Mouse (Mus musculus) hindbrain, embryonic 13.5 days (tissue): Measurements from ENCODE around the gene 4930404N11Rik. TPM values are rescaled to one million over a fixed set of nuclear protein-coding genes. Genes with fewer than 3 reads are reported as not detected.
A peak's percentile ranks its signal among the peaks of the same experiment; 100 is the strongest.

ENCODE experiments used
- ATAC-seq: fragments of 200-750 bp; cut with Nextera tagmentation; 2 replicates; pipeline ENCODE4 v1.8.0; 2017; ENCODE audit warnings: moderate TSS enrichment; ENCODE audit not compliant: low FRiP score
- H3K27ac ChIP-seq: fragments of 300-500 bp; sonication (generic); 2 replicates; pipeline ENCODE4 v1.5.1; 2015; ENCODE audit warnings: inconsistent platforms, mild to moderate bottlenecking, moderate library complexity
- H3K27me3 ChIP-seq: fragments of 300-500 bp; sonication (generic); 2 replicates; pipeline ENCODE4 v1.6.1; 2015; ENCODE audit warnings: mild to moderate bottlenecking, inconsistent platforms
- H3K36me3 ChIP-seq: fragments of 300-500 bp; sonication (generic); 2 replicates; pipeline ENCODE4 v1.6.1; 2015; ENCODE audit warnings: mild to moderate bottlenecking, inconsistent platforms
- H3K4me1 ChIP-seq: fragments of 300-500 bp; sonication (generic); replicated peaks from 2 replicates; pipeline ENCODE4 v1.6.1; 2015; ENCODE audit warnings: inconsistent platforms
- H3K4me2 ChIP-seq: fragments of 300-500 bp; sonication (generic); 2 replicates; pipeline ENCODE4 v1.6.1; 2015; ENCODE audit warnings: inconsistent platforms, mild to moderate bottlenecking, moderate library complexity
- H3K4me3 ChIP-seq: fragments of 300-500 bp; sonication (generic); 2 replicates; pipeline ENCODE4 v1.5.1; 2015; ENCODE audit warnings: mild to moderate bottlenecking, inconsistent platforms
- H3K9ac ChIP-seq: fragments of 300-500 bp; sonication (generic); 2 replicates; pipeline ENCODE4 v1.6.1; 2015; ENCODE audit warnings: mild to moderate bottlenecking, inconsistent platforms
- H3K9me3 ChIP-seq: fragments of 300-500 bp; sonication (generic); 2 replicates; pipeline ENCODE4 v1.6.1; 2016; ENCODE audit warnings: inconsistent platforms
- WGBS: fragments of 180-500 bp; shearing (Covaris S2); methylation state at CpG from one replicate; pipeline ENCODE4 v1.1.7; 2015; 5-methylcytosine and 5-hydroxymethylcytosine counted together
- polyA plus RNA-seq: library from polyadenylated mRNA; unstranded; fragments of >200 nt; fragmentation: Nextera tagmentation; extraction: Ambion mirVana; gene quantifications from 2 replicates; pipeline ENCODE4 v1.2.1, GENCODE M21; 2015

The 4930404N11Rik gene
- polyA plus RNA-seq, 1 experiment from 2014 or later: 1.1 TPM

GRCm38 (mm10) chr10:81408424-81408729 is 42.8 kb upstream of the 4930404N11Rik start:
- Histone ChIP-seq H3K4me1 (peaks cover 85% of the 10 kb centered on the region), H3K36me3 (peaks cover 52% of the 10 kb centered on the region), H3K27ac (peak overlapping the region; percentile 9; the same call in 1 of the 2 replicates), H3K9me3 (no peaks in the 10 kb centered on the region), H3K9ac (no peak overlapping the region), H3K27me3 (peaks cover 47% of the 10 kb centered on the region), H3K4me3 (no peak overlapping the region), H3K4me2 (no peak overlapping the region)
- ATAC-seq: no peak
- WGBS: 45% methylated on average over 13 of the region's 13 CpGs

GRCm38 (mm10) chr10:81407539-81408423 is 42.2 kb upstream of the 4930404N11Rik start:
- Histone ChIP-seq H3K27ac (peak overlapping the region; percentile 35; the same call in 1 of the 2 replicates), H3K9ac (peak overlapping the region; percentile 53; the same call in 1 of the 2 replicates), H3K27me3 (peaks cover 47% of the 10 kb centered on the region), H3K4me3 (peak overlapping the region; percentile 25), H3K4me2 (peak overlapping the region; percentile 45), H3K9me3 (no peaks in the 10 kb centered on the region), H3K4me1 (peaks cover 86% of the 10 kb centered on the region), H3K36me3 (peaks cover 54% of the 10 kb centered on the region)
- no peak for ATAC-seq
- 20% methylated on average over 31 of the region's 31 CpGs for WGBS

- Histone ChIP-seq H3K4me3 (peak overlapping the region; percentile 25), H3K36me3 (peaks cover 47% of the 10 kb centered on the region), H3K4me1 (peaks cover 86% of the 10 kb centered on the region), H3K27me3 (peaks cover 47% of the 10 kb centered on the region), H3K4me2 (peak overlapping the region; percentile 45), H3K27ac (peak overlapping the region; percentile 35; the same call in 1 of the 2 replicates), H3K9me3 (no peaks in the 10 kb centered on the region), H3K9ac (peak overlapping the region; percentile 53; the same call in 1 of the 2 replicates)
- 24% methylated on average over 24 of the region's 24 CpGs for WGBS
- no peak for ATAC-seq
Measured at GRCm38 (mm10) chr10:81406504-81407440, 41.2 kb upstream of the 4930404N11Rik start.

- Histone ChIP-seq H3K36me3 (peaks cover 50% of the 10 kb centered on the region), H3K9ac (no peak overlapping the region), H3K27me3 (peaks cover 47% of the 10 kb centered on the region), H3K4me2 (no peak overlapping the region), H3K27ac (no peak overlapping the region), H3K4me1 (peaks cover 86% of the 10 kb centered on the region), H3K4me3 (no peak overlapping the region), H3K9me3 (no peaks in the 10 kb centered on the region)
- 39% methylated on average over 13 of the region's 13 CpGs for WGBS
- ATAC-seq: no peak
Measured at GRCm38 (mm10) chr10:81405588-81406201, 40.1 kb upstream of the 4930404N11Rik start.

- no peak overlapping the region for H3K4me3 ChIP-seq
- no peak overlapping the region for H3K4me2 ChIP-seq
- WGBS: 56% methylated on average over 18 of the region's 18 CpGs
- peaks cover 86% of the 10 kb centered on the region for H3K4me1 ChIP-seq
- H3K36me3 ChIP-seq: peaks cover 59% of the 10 kb centered on the region
- ATAC-seq: no peak
- no peak overlapping the region for H3K27ac ChIP-seq
- H3K27me3 ChIP-seq: peaks cover 47% of the 10 kb centered on the region
- H3K9me3 ChIP-seq: no peaks in the 10 kb centered on the region
- H3K9ac ChIP-seq: 0 out of 2 replicates have a peak overlapping the region, but pooled peaks have one; percentile 43
Measured at GRCm38 (mm10) chr10:81404720-81405119, 39.1 kb upstream of the 4930404N11Rik start.

- ATAC-seq: no peak
Measured at GRCm38 (mm10) chr10:81404082-81404481, 38.5 kb upstream of the 4930404N11Rik start.

GRCm38 (mm10) chr10:81403511-81403910 is 37.9 kb upstream of the 4930404N11Rik start:
- WGBS: 34% methylated on average over 10 of the region's 10 CpGs
- H3K4me3 ChIP-seq: no peak overlapping the region
- ATAC-seq: no peak
- peaks cover 79% of the 10 kb centered on the region for H3K4me1 ChIP-seq
- H3K9ac ChIP-seq: no peak overlapping the region
- peaks cover 39% of the 10 kb centered on the region for H3K27me3 ChIP-seq
- peaks cover 64% of the 10 kb centered on the region for H3K36me3 ChIP-seq
- no peaks in the 10 kb centered on the region for H3K9me3 ChIP-seq
- no peak overlapping the region for H3K4me2 ChIP-seq
- H3K27ac ChIP-seq: peak overlapping the region; percentile 92

More at GRCm38 (mm10) chr10:81404082-81404481, 38.5 kb upstream of the 4930404N11Rik start:
- H3K27ac ChIP-seq: peak overlapping the region; percentile 13; the same call in 1 of the 2 replicates
- H3K36me3 ChIP-seq: peaks cover 66% of the 10 kb centered on the region
- 17% methylated on average over 9 of the region's 9 CpGs for WGBS
- H3K4me1 ChIP-seq: peaks cover 85% of the 10 kb centered on the region
- no peak overlapping the region for H3K4me2 ChIP-seq
- no peak overlapping the region for H3K4me3 ChIP-seq
- no peaks in the 10 kb centered on the region for H3K9me3 ChIP-seq
- H3K27me3 ChIP-seq: peaks cover 44% of the 10 kb centered on the region
- no peak overlapping the region for H3K9ac ChIP-seq

- Histone ChIP-seq H3K4me2 (peak overlapping the region; percentile 17; the same call in 1 of the 2 replicates), H3K9ac (peak overlapping the region; percentile 43; the same call in 1 of the 2 replicates), H3K9me3 (no peaks in the 10 kb centered on the region), H3K4me3 (no peak overlapping the region), H3K27me3 (peaks cover 30% of the 10 kb centered on the region), H3K27ac (peak overlapping the region; percentile 92), H3K36me3 (peaks cover 59% of the 10 kb centered on the region), H3K4me1 (peaks cover 78% of the 10 kb centered on the region)
- 15% methylated on average over 7 of the region's 7 CpGs for WGBS
- no peak; the same call in 1 of the 2 replicates for ATAC-seq
Measured at GRCm38 (mm10) chr10:81402227-81402765, 36.7 kb upstream of the 4930404N11Rik start.

GRCm38 (mm10) chr10:81401521-81402226 is 36.1 kb upstream of the 4930404N11Rik start:
- Histone ChIP-seq H3K36me3 (peaks cover 53% of the 10 kb centered on the region), H3K4me2 (peak overlapping the region; percentile 17; the same call in 1 of the 2 replicates), H3K27me3 (peaks cover 24% of the 10 kb centered on the region), H3K9ac (peak overlapping the region; percentile 43; the same call in 1 of the 2 replicates), H3K4me3 (no peak overlapping the region), H3K4me1 (peaks cover 78% of the 10 kb centered on the region), H3K27ac (peak overlapping the region; percentile 92), H3K9me3 (no peaks in the 10 kb centered on the region)
- WGBS: 5% methylated on average over 18 of the region's 18 CpGs
- ATAC-seq: peak; percentile 75

GRCm38 (mm10) chr10:81401205-81401520 is 35.5 kb upstream of the 4930404N11Rik start:
- Histone ChIP-seq H3K4me2 (no peak overlapping the region), H3K36me3 (peaks cover 48% of the 10 kb centered on the region), H3K4me1 (peaks cover 78% of the 10 kb centered on the region), H3K27ac (peak overlapping the region; percentile 92), H3K4me3 (no peak overlapping the region), H3K27me3 (peaks cover 18% of the 10 kb centered on the region; the same call in 1 of the 2 replicates), H3K9me3 (no peaks in the 10 kb centered on the region), H3K9ac (peak overlapping the region; percentile 14; the same call in 1 of the 2 replicates)
- no peak; the same call in 1 of the 2 replicates for ATAC-seq
- 22% methylated on average over 10 of the region's 10 CpGs for WGBS
